Mouse (Mus musculus): ENCODE measurements around the gene Osbpl8. TPM values are rescaled to one million over a fixed set of nuclear protein-coding genes. Genes with fewer than 3 reads are reported as not detected.

Osbpl8 gene
- total and polyA plus RNA-seq, 3 experiments, result 12.9 to 26.4 (median 23.4) TPM

DNA sequence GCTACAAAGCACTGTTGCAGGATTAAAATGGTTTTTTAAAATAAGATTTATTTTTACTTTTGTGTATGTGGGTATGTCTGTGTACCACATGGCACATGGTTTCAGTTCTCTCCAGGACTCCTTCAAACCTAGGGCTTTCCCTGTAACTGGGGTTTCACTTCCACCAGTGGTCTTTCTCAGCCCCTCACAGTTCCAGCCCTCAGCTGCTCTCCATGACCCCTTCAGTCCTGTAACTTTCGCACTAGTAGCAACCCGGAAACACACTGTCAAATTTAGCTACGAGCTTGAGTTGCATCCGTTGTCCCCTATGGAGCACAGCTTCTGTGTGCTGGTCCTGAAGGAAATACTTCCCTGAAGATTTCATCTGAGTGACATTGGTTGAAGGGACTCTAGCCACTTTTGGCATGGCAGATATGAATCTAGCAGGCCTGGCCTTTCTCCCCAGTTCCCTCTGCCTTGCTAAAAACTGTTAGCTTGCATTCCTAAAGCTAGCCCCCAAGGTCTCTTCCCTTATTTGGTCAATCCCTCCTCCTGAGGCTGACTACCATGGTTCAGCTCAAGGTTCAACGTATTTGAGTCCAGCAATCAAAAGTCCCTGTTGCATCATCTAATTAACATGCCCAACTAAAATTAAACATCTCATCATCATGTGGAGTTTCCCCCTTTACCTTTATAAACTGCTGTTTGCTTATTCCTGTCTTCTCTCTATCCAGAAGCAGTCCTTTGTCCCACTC, 4.6 kb upstream of the Osbpl8 start:
- Histone ChIP-seq H3K9me3 (replicated peaks; ENCODE audit: low read length) (no peaks in the 10 kb centered on the region), H3K27ac (ENCODE audit: insufficient read depth, low read depth) (peak overlapping the region; percentile 90), H3K36me3 (replicated peaks in 1 of 2; ENCODE audit: control insufficient read depth in 1 of 2, insufficient read depth in 1 of 2, low read length in 1 of 2) (no peaks in the 10 kb centered on the region), H3K4me1 (ENCODE audit: control insufficient read depth in 1 of 2, insufficient read depth in 2 of 2) (peaks cover 16 to 59% of the 10 kb centered on the region in 2 experiments), H3K27me3 (replicated peaks) (no peaks in the 10 kb centered on the region), H3K4me3 (replicated peaks in 1 of 3; ENCODE audit: low read depth in 2 of 3, low read length in 2 of 3, poor library complexity in 1 of 3) (no peak overlapping the region), H3K9ac (ENCODE audit: insufficient read depth, low read depth) (peak overlapping the region; percentile 63), H3K4me2 (ENCODE audit: insufficient read depth, low read depth, poor library complexity, severe bottlenecking) (peak overlapping the region; percentile 51; the same call in 1 of the 2 replicates), H3K79me2 (replicated peaks; ENCODE audit: control insufficient read depth, extremely low read depth, insufficient read depth, poor library complexity, severe bottlenecking) (peaks cover 1% of the 10 kb centered on the region)
- DNase-seq (ENCODE audit: extremely low read depth), result peak; percentile 79
- in situ Hi-C loops (cut with MboI; ENCODE audit: low pct_ligation_motif_present, low pct_unique_long_range_greater_than_20kb, low sequenced_read_pairs) (no loop called here), dilution Hi-C loops (cut with MboI; ENCODE audit: extremely low pct_ligation_motif_present, extremely low pct_unique_long_range_greater_than_20kb, low sequenced_read_pairs) (no loop called here)
- TF ChIP-seq ELF1 (IDR thresholded peaks at IDR 0.05; ENCODE audit: low read depth, low read length) (peak; percentile 56; the same call in 1 of the 2 replicates), CTCF (conservative IDR thresholded peaks at IDR 0.05 in 1 of 2, IDR thresholded peaks at IDR 0.05 in 1 of 2; ENCODE audit: low read depth in 2 of 2, low read length in 2 of 2) (no peak), GABPA (IDR thresholded peaks at IDR 0.05; ENCODE audit: insufficient replicate concordance, low read depth, low read length) (no peak), ZKSCAN1 (IDR thresholded peaks at IDR 0.05; ENCODE audit: borderline replicate concordance, low read depth, low read length) (no peak), SMC3 (IDR thresholded peaks at IDR 0.05; ENCODE audit: low read depth, low read length) (no peak), JUN (IDR thresholded peaks at IDR 0.05; ENCODE audit: insufficient read depth, low read depth, low read length) (peak; percentile 38; the same call in 1 of the 2 replicates), ETS1 (conservative IDR thresholded peaks at IDR 0.05; ENCODE audit: low read depth, low read length) (peak; percentile 85), HCFC1 (IDR thresholded peaks at IDR 0.05; ENCODE audit: low read depth, low read length) (no peak), USF1 (IDR thresholded peaks at IDR 0.05; ENCODE audit: low read depth, low read length) (no peak), POLR2A (IDR thresholded peaks at IDR 0.05; ENCODE audit: low read depth, low read length) (0 out of 2 replicates have a peak, but pooled peaks have one; percentile 30), E2F4 (IDR thresholded peaks at IDR 0.05; ENCODE audit: insufficient replicate concordance, low read depth, low read length) (no peak), MAZ (IDR thresholded peaks at IDR 0.05; ENCODE audit: low read depth, low read length) (0 out of 2 replicates have a peak, but pooled peaks have one; percentile 13), MEF2A (IDR thresholded peaks at IDR 0.05; ENCODE audit: borderline replicate concordance, low read depth, low read length) (peak; percentile 87), POLR2AphosphoS2 (IDR thresholded peaks at IDR 0.05; ENCODE audit: low read depth, low read length) (no peak), JUND (conservative IDR thresholded peaks at IDR 0.05; ENCODE audit: low read depth, low read length) (0 out of 2 replicates have a peak, but pooled peaks have one; percentile 50), TCF12 (IDR thresholded peaks at IDR 0.05; ENCODE audit: low read depth, low read length) (peak; percentile 27; the same call in 1 of the 2 replicates), MAFK (IDR thresholded peaks at IDR 0.05; ENCODE audit: insufficient replicate concordance, low read length) (no peak), CHD1 (IDR thresholded peaks at IDR 0.05; ENCODE audit: low read depth, low read length) (no peak), PAX5 (IDR thresholded peaks at IDR 0.05; ENCODE audit: low read length) (no peak), ZC3H11A (IDR thresholded peaks at IDR 0.05; ENCODE audit: low read depth, low read length) (no peak), BHLHE40 (IDR thresholded peaks at IDR 0.05; ENCODE audit: low read depth, low read length) (peak; percentile 60), NRF1 (IDR thresholded peaks at IDR 0.05; ENCODE audit: low read depth, low read length) (no peak), ZNF384 (IDR thresholded peaks at IDR 0.05; ENCODE audit: low read depth, low read length) (no peak), SIN3A (IDR thresholded peaks at IDR 0.05; ENCODE audit: low read length) (0 out of 2 replicates have a peak, but pooled peaks have one; percentile 20), USF2 (conservative IDR thresholded peaks at IDR 0.05; ENCODE audit: low read depth, low read length) (no peak), ZMIZ1 (IDR thresholded peaks at IDR 0.05; ENCODE audit: low read depth, low read length) (no peak), RAD21 (IDR thresholded peaks at IDR 0.05; ENCODE audit: low read depth, low read length) (no peak), NELFE (IDR thresholded peaks at IDR 0.05; ENCODE audit: low read depth, low read length) (no peak), CHD2 (IDR thresholded peaks at IDR 0.05; ENCODE audit: low read length) (no peak), RCOR1 (conservative IDR thresholded peaks at IDR 0.05; ENCODE audit: low read depth, low read length) (no peak), KAT2A (IDR thresholded peaks at IDR 0.05; ENCODE audit: insufficient replicate concordance, low read length) (no peak), IRF4 (IDR thresholded peaks at IDR 0.05; ENCODE audit: low read depth, low read length) (peak; percentile 90), MYC (IDR thresholded peaks at IDR 0.05; ENCODE audit: low read depth, low read length) (peak; percentile 69), MAX (IDR thresholded peaks at IDR 0.05; ENCODE audit: low read length) (no peak), UBTF (IDR thresholded peaks at IDR 0.05; ENCODE audit: low read depth, low read length) (no peak), TBP (conservative IDR thresholded peaks at IDR 0.05; ENCODE audit: low read depth, low read length) (peak; percentile 59; the same call in 1 of the 2 replicates), EP300 (IDR thresholded peaks at IDR 0.05; ENCODE audit: low read length) (peak; percentile 89)

Measured in CH12.LX (cell line).